In genomic region chr17:23192453-23193379, GRCm38 (mm10) we compare ENCODE assay signal across 8 mouse cellular contexts. TPM values are rescaled to one million over a fixed set of nuclear protein-coding genes. Genes with fewer than 3 reads are reported as not detected.
DNase-seq lines count a peak whose midpoint lies in the region; ATAC-seq lines count a peak whose summit lies in the region.

Gene Zfp40, minus strand, starts transcription at chr17:23193252.

- peak; percentile 98 for ATAC-seq in inflammation-experienced regulatory T-cells, adult 6 months
- ATAC-seq in megakaryocyte-erythroid progenitor cell, adult 5-6 weeks (replicated peaks; ENCODE audit: low FRiP score, low TSS enrichment, poor library complexity, severe bottlenecking), result peak; percentile 99

- intact Hi-C loops in gastrocnemius, postnatal 14 days (cut with DNase I; ENCODE audit: low total_unique reads), result no loop called here
- intact Hi-C loops in left cerebral cortex, postnatal 10 days (cut with DNase I), result loop anchor here (5.0 to 10.0 kb wide), 3 partner anchors 328 to 512 kb away; partner anchors contain the start of gene Zfp945

- peak; percentile 92 to 96 for DNase-seq in adrenal gland, adult (ENCODE audit: inconsistent age in 2 of 2, low spot score in 1 of 2)
- DNase-seq in embryo, embryonic 10.5 days (ENCODE audit: low spot score), result peak; percentile 93
- peak; percentile 92 for DNase-seq in gastrocnemius, postnatal 14 days
- peak; percentile 93 to 96 for DNase-seq in left cerebral cortex, postnatal 10 days (ENCODE audit: extremely low spot score in 1 of 2, low spot score in 2 of 2)
- DNase-seq in right cerebral cortex, postnatal 25 days, result peak; percentile 88
- DNase-seq in urinary bladder, postnatal 4 days (ENCODE audit: low spot score in 2 of 2), result peak; percentile 85 to 92

RNA-seq across cellular contexts. Expression of gene Zfp40, which starts in this region (rescaled TPM):
- total RNA-seq in gastrocnemius, postnatal 14 days (2021), result 1 to 10 TPM; 2.8 to 3.8 TPM
- 10 to 100 TPM in 1 of 3 experiments, 1 to 10 TPM in 2; 8.7 to 20.3 (median 9.2) TPM for polyA plus RNA-seq in inflammation-experienced regulatory T-cells, adult 6 months (2017; shearing (Covaris generic))
- total RNA-seq in left cerebral cortex, postnatal 10 days (2021), result 10 to 100 TPM; 28.4 to 31.3 TPM
- 7.1 and 20.3 TPM in 2 replicates for total RNA-seq in megakaryocyte-erythroid progenitor cell, adult 5-6 weeks (2014; fragmentation: Nextera tagmentation)
- 10.0 and 11.7 TPM in 2 replicates for total RNA-seq in megakaryocyte-erythroid progenitor cell, adult 5-6 weeks (2017)

Comparison
In these comparisons a context has a peak if more than half of its experiments do, and no peak if none do; other contexts are left out.
1. Peak in every context shown above with its lines: DNase-seq and ATAC-seq.